Mouse (Mus musculus) CH12.LX (cell line): ENCODE measurements at regions not wholly inside any gene's neighbourhood (a gene's known extent, or its start where the extent isn't known, plus 50 kb on each side); places are given as distances from the start of the nearest gene placed in this dataset.

Source experiments
- CHD2 ChIP-seq: IDR thresholded peaks from 2 replicates; pipeline ENCODE4 v1.6.1; 2011; ENCODE audit warnings: low read length, improper control_type of control experiment
- CTCF ChIP-seq, 2 experiments: IDR thresholded peaks in 1 of 2; conservative IDR thresholded peaks in 1 of 2; 2 replicates each; pipeline ENCODE4 v1.5.1; 2011 to 2012; ENCODE audit warnings: low read depth in 2 of 2, low read length in 2 of 2, improper control_type of control experiment in 1 of 2, inconsistent platforms in 1 of 2, mild to moderate bottlenecking in 1 of 2, moderate library complexity in 1 of 2
- TBP ChIP-seq: conservative IDR thresholded peaks from 2 replicates; pipeline ENCODE4 v1.6.1; 2011; ENCODE audit warnings: low read depth, low read length, improper control_type of control experiment
- USF1 ChIP-seq: IDR thresholded peaks from 2 replicates; pipeline ENCODE4 v1.6.1; 2014; ENCODE audit warnings: low read depth, mild to moderate bottlenecking, inconsistent platforms, low read length, improper control_type of control experiment

DNA sequence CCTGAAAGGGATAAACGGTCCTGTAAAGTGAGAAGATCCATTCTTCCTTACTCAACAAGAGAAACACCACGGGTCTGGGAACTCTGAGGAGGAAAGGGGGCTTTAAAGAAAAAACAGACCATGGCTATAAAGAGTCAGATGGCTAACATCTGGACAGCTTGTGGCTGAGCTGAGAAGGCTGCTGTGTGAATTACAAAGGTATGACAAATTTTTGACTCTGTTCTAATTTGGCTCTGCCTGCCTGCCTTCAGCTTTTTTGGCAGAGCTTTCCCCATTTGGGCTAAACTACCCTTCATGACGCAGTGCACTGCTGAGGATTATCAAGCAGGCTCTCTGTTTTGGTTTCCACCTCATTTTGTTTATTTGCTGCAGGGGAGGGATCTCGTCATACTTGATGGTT is 100.8 kb upstream of the Nek7 start:
- TF ChIP-seq TBP (no peak), CTCF (conservative IDR thresholded peaks at IDR 0.05 in 1 of 2, IDR thresholded peaks at IDR 0.05 in 1 of 2; ENCODE audit: low read depth in 2 of 2, low read length in 2 of 2) (no peak), CHD2 (no peak), USF1 (no peak)
